Mouse (Mus musculus) forebrain, embryonic 11.5 days (tissue): ENCODE data around the gene Gm3696. TPM values are rescaled to one million over a fixed set of nuclear protein-coding genes. Genes with fewer than 3 reads are reported as not detected.
"Not testable (repeated sequence)": the region's sequence is repeated elsewhere in the genome, so short reads cannot be mapped to it uniquely, and the experiment has no call there.

Experiments
- ATAC-seq: fragments of 200-750 bp; cut with Nextera tagmentation; replicated peaks from 2 replicates; pipeline ENCODE4 v1.8.0; 2017; ENCODE audit warnings: moderate TSS enrichment; ENCODE audit not compliant: low FRiP score
- DNase-seq: peaks from one replicate; pipeline ENCODE4 v3.0.0-alpha.2; 2017; ENCODE audit warnings: low spot score
- H3K27ac ChIP-seq: fragments of 300-500 bp; sonication (generic); 2 replicates; pipeline ENCODE4 v1.5.1; 2014; ENCODE audit warnings: low read depth, low read length
- H3K27me3 ChIP-seq: fragments of 300-500 bp; sonication (generic); 2 replicates; pipeline ENCODE4 v1.6.1; 2014; ENCODE audit warnings: mild to moderate bottlenecking, low read length, mixed read lengths; ENCODE audit not compliant: control insufficient read depth, insufficient read depth
- H3K36me3 ChIP-seq: fragments of 300-500 bp; sonication (generic); 2 replicates; pipeline ENCODE4 v1.6.1; 2014; ENCODE audit warnings: mild to moderate bottlenecking, low read length, moderate library complexity, mixed read lengths; ENCODE audit not compliant: control insufficient read depth, insufficient read depth
- H3K4me1 ChIP-seq: fragments of 300-500 bp; sonication (generic); replicated peaks from 2 replicates; pipeline ENCODE4 v1.6.1; 2014; ENCODE audit warnings: low read length, mixed read lengths; ENCODE audit not compliant: control insufficient read depth, insufficient read depth
- H3K4me2 ChIP-seq: fragments of 300-500 bp; sonication (generic); 2 replicates; pipeline ENCODE4 v1.6.1; 2014; ENCODE audit warnings: low read depth, mild to moderate bottlenecking, low read length, moderate library complexity, mixed read lengths; ENCODE audit not compliant: severe bottlenecking
- H3K4me3 ChIP-seq: fragments of 300-500 bp; sonication (generic); 2 replicates; pipeline ENCODE4 v1.5.1; 2014; ENCODE audit warnings: low read depth, low read length
- H3K9ac ChIP-seq: fragments of 300-500 bp; sonication (generic); 2 replicates; pipeline ENCODE4 v1.6.1; 2014; ENCODE audit warnings: low read length
- H3K9me3 ChIP-seq: fragments of 300-500 bp; sonication (generic); 2 replicates; pipeline ENCODE4 v1.6.1; 2016; ENCODE audit warnings: low read length, mixed read lengths; ENCODE audit not compliant: control insufficient read depth
- WGBS: fragments of 180-500 bp; shearing (Covaris S2); extraction: QIAGEN DNeasy Blood & Tissue Kit; methylation state at CpG from one replicate; pipeline ENCODE4 v1.1.7; 2014; 5-methylcytosine and 5-hydroxymethylcytosine counted together
- polyA plus RNA-seq: library from polyadenylated mRNA; unstranded; fragments of >200 nt; fragmentation: Nextera tagmentation; extraction: Ambion mirVana; gene quantifications from 2 replicates; pipeline ENCODE4 v1.2.1, GENCODE M21; 2014

Gene Gm3696
- 2.7 and 3.3 TPM in 2 replicates for polyA plus RNA-seq

DNA sequence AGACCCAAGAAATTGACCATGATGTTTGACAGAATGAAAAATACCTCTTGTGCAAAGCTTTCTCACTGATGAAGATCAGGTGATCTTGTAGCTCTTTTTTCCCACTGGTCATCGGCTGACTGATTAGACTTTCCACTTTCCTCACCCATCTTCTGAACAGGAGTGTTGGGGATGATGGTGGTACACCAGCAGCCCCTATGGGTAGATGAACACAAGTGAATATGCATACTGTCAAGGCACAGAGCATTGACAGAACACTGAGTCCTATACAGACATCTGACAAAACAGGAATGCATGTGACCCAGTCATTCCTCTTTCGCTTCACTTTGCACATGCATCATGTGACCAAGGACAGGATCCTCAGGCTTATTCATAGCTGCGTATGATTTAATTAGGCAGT, at the start of gene Gm3696:
Gene Gm3696 (minus strand): TSS at position 101 of the 400 bp plus-strand sequence.
- H3K36me3 ChIP-seq, H3K9ac ChIP-seq, DNase-seq, ATAC-seq, H3K4me1 ChIP-seq, H3K4me2 ChIP-seq, H3K9me3 ChIP-seq, H3K4me3 ChIP-seq, H3K27ac ChIP-seq, H3K27me3 ChIP-seq: not testable (repeated sequence)
- 88% methylated on average over 1 of the region's 3 CpGs for WGBS

DNA sequence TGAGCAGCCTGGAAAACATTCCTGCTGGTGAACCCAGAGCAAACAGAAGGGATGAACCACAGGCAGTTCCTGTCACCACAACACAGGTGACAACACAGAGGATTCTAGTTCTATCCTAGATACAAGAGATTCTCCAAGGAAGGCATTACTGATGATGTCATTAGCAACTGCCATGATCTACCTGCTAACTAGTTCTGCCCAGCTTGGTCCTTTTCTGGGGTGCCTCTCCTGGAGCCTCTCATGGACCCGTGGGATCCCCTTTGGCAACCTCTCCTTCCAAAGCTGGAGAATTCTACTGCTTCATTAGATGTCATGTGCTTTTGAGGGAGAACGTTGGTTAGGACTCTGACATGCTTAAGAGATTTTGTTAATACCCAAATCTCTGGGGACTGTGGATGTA, 24.9 kb upstream of the Gm3696 start, which contains the start of gene Gm6676:
Gene Gm6676 (minus strand): TSS at position 101 of the 400 bp plus-strand sequence.
- WGBS = no CpG with 5 or more reads among the region's 2 CpGs
- not testable (repeated sequence) for ATAC-seq, H3K27me3 ChIP-seq, H3K36me3 ChIP-seq, H3K27ac ChIP-seq, DNase-seq, H3K4me3 ChIP-seq, H3K9ac ChIP-seq, H3K4me2 ChIP-seq, H3K4me1 ChIP-seq, H3K9me3 ChIP-seq

DNA sequence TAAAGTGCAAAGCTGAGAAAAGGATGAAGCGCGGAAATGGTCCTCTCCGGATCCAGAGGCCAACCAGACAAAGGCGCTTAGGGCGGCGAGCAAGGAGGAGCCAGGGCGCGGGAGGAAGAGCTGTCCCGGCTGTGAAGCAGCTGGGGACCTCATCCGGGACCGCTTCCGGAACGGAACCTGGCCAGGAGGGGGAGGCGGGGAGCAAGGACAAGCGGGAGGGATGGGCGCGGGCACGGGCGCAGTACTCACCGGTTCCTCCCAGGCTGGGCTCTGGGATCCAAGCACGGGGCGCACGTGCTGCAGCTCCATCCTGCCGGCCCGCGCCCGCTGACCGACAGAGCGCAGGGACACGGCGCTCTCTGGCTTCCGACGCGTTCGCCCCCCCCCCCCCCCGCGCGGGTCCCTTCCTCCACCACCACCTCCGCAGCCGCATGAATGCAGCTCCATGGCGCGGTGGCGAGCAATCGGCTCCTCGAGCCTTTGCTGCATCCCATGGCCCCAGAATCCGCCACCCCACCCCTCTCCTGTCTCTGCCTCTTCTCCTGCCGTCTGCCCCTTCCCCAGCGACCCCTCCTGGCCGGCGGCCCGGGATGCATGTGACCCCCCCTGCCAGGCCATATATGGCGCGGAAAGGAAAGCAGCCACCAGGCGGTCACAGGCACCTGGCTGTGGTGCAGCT, 4.8 kb upstream of the Gm3696 start:
- peak; percentile 73 for DNase-seq
- H3K4me3 ChIP-seq = peak overlapping the region; percentile 41
- peak; percentile 82 for ATAC-seq
- not testable (repeated sequence) for H3K27me3 ChIP-seq, H3K4me1 ChIP-seq, H3K9me3 ChIP-seq, H3K36me3 ChIP-seq, H3K27ac ChIP-seq
- peak overlapping the region; percentile 51 for H3K4me2 ChIP-seq
- 0% methylated on average over 7 of the region's 54 CpGs for WGBS
- H3K9ac ChIP-seq = peak overlapping the region; percentile 59

DNA sequence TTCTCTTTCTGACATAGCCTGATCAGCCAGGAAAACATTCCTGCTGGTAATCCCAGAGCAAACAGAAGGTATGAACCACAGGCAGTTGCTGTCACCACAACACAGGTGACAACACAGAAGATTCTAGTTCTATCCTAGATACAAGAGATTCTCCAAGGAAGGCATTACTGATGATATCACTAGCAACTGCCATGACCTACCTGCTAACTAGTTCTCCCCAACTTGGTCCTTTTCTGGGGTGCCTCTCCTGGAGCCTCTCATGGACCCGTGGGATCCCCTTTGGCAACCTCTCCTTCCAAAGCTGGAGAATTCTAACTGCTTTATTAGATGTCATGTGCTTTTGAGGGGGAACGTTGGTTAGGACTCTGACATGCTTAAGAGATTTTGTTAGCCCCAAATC, 55.6 kb downstream of the Gm3696 start, which contains the start of gene Gm3685:
Gene Gm3685 (minus strand): TSS at position 101 of the 400 bp plus-strand sequence.
- H3K4me1 ChIP-seq, DNase-seq, H3K27ac ChIP-seq, H3K9ac ChIP-seq, H3K36me3 ChIP-seq, H3K4me2 ChIP-seq, H3K9me3 ChIP-seq, H3K27me3 ChIP-seq, ATAC-seq, H3K4me3 ChIP-seq: not testable (repeated sequence)
- no CpG with 5 or more reads among the region's 2 CpGs for WGBS

Other genes with a start within 250 kb of the Gm3696 start
- 1.3 and 1.4 TPM in 2 replicates for gene Gm3667, start 210.7 kb downstream of the Gm3696 start, polyA plus RNA-seq
- not detected in 2 replicates for gene Gm6356, start 126.8 kb downstream of the Gm3696 start, polyA plus RNA-seq
- 0.88 and 1.4 TPM in 2 replicates for gene Gm10406, start 73.2 kb downstream of the Gm3696 start, polyA plus RNA-seq
- not detected in 2 replicates for gene Gm3685, start 55.7 kb downstream of the Gm3696 start, polyA plus RNA-seq
- not detected in 2 replicates for gene Gm6676, start 24.8 kb upstream of the Gm3696 start, polyA plus RNA-seq
- gene Gm3512, start 73.9 kb upstream of the Gm3696 start, polyA plus RNA-seq = 4.1 and 4.4 TPM in 2 replicates
- gene Gm16434, start 93.9 kb upstream of the Gm3696 start, polyA plus RNA-seq = not detected in 2 replicates
- gene Gm3727, start 164.1 kb upstream of the Gm3696 start, polyA plus RNA-seq = not detected in 2 replicates
- 1.4 and 1.8 TPM in 2 replicates for gene Gm3739, start 214.4 kb upstream of the Gm3696 start, polyA plus RNA-seq
- gene Gm5797, start 231.8 kb upstream of the Gm3696 start, polyA plus RNA-seq = not detected in 2 replicates